Mouse (Mus musculus) monocyte, adult 5-6 weeks (primary cell): ENCODE data around the gene Cfap61. TPM values are rescaled to one million over a fixed set of nuclear protein-coding genes. Genes with fewer than 3 reads are reported as not detected.

Experiments
- ATAC-seq: fragments of 153-309, 156-312 bp; replicated peaks from 2 replicates; pipeline ENCODE4 v1.8.0; 2017; ENCODE audit warnings: mild to moderate bottlenecking; ENCODE audit not compliant: low TSS enrichment, insufficient number of reproducible peaks, severe bottlenecking, poor library complexity, low FRiP score
- total RNA-seq: library from RNA; stranded (forward); fragments of 200-1000, 200-491, 200-594 nt; gene quantifications from 3 replicates; pipeline ENCODE4 v1.2.3, GENCODE M21; 2017

The Cfap61 gene
- total RNA-seq, 1 experiment from 2014 or later = not detected

GRCm38 (mm10) chr2:145996472-145996871 is 61.9 kb downstream of the Cfap61 start:
- ATAC-seq = no peak

GRCm38 (mm10) chr2:145997956-145998525 is 63.5 kb downstream of the Cfap61 start:
- no peak for ATAC-seq

GRCm38 (mm10) chr2:146008801-146009200 is 74.2 kb downstream of the Cfap61 start:
- no peak for ATAC-seq

GRCm38 (mm10) chr2:146009596-146010349 is 75.2 kb downstream of the Cfap61 start:
- ATAC-seq = no peak

- ATAC-seq = 0 out of 2 replicates have a peak, but pooled peaks have one; percentile 35
These were observed 76.2 kb downstream of the Cfap61 start for GRCm38 (mm10) chr2:146010816-146011215.

GRCm38 (mm10) chr2:146015341-146016186 is 81.0 kb downstream of the Cfap61 start:
- ATAC-seq = no peak

GRCm38 (mm10) chr2:146022846-146023245 is 88.3 kb downstream of the Cfap61 start:
- ATAC-seq = no peak

GRCm38 (mm10) chr2:146043640-146044039 is 109.1 kb downstream of the Cfap61 start:
- no peak for ATAC-seq

- ATAC-seq = no peak
These were observed 110.6 kb downstream of the Cfap61 start for GRCm38 (mm10) chr2:146044926-146045890.

- ATAC-seq = no peak
These were observed 113.1 kb downstream of the Cfap61 start for GRCm38 (mm10) chr2:146047691-146048090.

GRCm38 (mm10) chr2:146048221-146048829 is 113.7 kb downstream of the Cfap61 start:
- ATAC-seq = no peak

GRCm38 (mm10) chr2:146049339-146049738 is 114.8 kb downstream of the Cfap61 start:
- no peak for ATAC-seq

- ATAC-seq = no peak
These were observed 115.5 kb downstream of the Cfap61 start for GRCm38 (mm10) chr2:146050069-146050468.

- ATAC-seq = no peak
These were observed 116.8 kb downstream of the Cfap61 start for GRCm38 (mm10) chr2:146051334-146051733.

GRCm38 (mm10) chr2:146057123-146057522 is 122.5 kb downstream of the Cfap61 start:
- ATAC-seq = no peak

- ATAC-seq = no peak
These were observed 124.2 kb downstream of the Cfap61 start for GRCm38 (mm10) chr2:146058791-146059190.

- no peak for ATAC-seq
These were observed 127.1 kb downstream of the Cfap61 start for GRCm38 (mm10) chr2:146061421-146062300.
